Comparison of ENCODE assay signal across 15 mouse cellular contexts in the genomic region with DNA sequence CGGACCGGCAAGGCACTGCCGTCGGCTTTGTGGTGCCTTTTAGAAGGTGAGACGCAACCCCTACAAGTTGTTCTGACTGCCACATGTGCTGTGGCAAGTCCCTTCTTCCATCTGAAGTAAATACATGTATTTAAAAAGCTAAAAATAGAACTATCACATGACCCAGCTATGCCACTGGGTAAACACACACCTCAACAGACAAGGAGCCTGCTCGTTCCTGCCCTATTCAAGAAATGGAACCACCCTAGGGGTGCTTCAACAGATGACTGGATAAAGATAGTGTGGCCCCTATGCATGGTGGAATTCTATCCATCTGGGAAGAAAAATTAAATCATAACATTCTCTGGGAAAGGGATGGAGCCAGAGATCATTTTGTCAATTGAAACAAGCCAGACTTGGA. TPM values are rescaled to one million over a fixed set of nuclear protein-coding genes. Genes with fewer than 3 reads are reported as not detected.
A peak's percentile ranks its signal among the peaks of the same experiment; 100 is the strongest.
DNase-seq lines count a peak whose midpoint lies in the region; ATAC-seq and TF ChIP-seq lines count a peak whose summit lies in the region.
"Had no signal": no experiment of that assay in that cellular context is flagged by ENCODE, and none has a peak within 500 bp of the region (broad histone marks: within the 10 kb centered on the region; RNA-seq: fewer than 3 reads in every experiment).

No protein-coding gene starts in this region.

- no peaks in the 10 kb centered on the region for H3K9me3 ChIP-seq in CH12.LX (replicated peaks; ENCODE audit: low read length)
- H3K9me3 ChIP-seq in ES-Bruce4 (replicated peaks; ENCODE audit: control insufficient read depth, insufficient read depth, low read length, poor library complexity, severe bottlenecking) = no peaks in the 10 kb centered on the region
- no peaks in the 10 kb centered on the region for H3K9me3 ChIP-seq in stomach, embryonic 16.5 days (replicated peaks; ENCODE audit: control insufficient read depth, low read length)
- H3K9me3 ChIP-seq: embryonic facial prominence, embryonic 13.5 days; forebrain, embryonic 13.5 days; forebrain, embryonic 15.5 days had no signal

- TF ChIP-seq RAD21 in CH12.LX (IDR thresholded peaks at IDR 0.05; ENCODE audit: low read depth, low read length) = no peak

- H3K4me1 ChIP-seq in CH12.LX (ENCODE audit: control insufficient read depth in 1 of 2, insufficient read depth in 2 of 2) (peaks cover 17 to 41% of the 10 kb centered on the region in 2 experiments), ES-Bruce4 (ENCODE audit: control insufficient read depth, insufficient read depth, low read length) (no peaks in the 10 kb centered on the region)
- H3K4me1 ChIP-seq in stomach, embryonic 16.5 days (ENCODE audit: control insufficient read depth, insufficient read depth, low read length) = peaks cover 8% of the 10 kb centered on the region; the same call in 1 of the 2 replicates
- no peaks in the 10 kb centered on the region for H3K4me1 ChIP-seq in cerebellum, adult 2 months (ENCODE audit: control insufficient read depth, insufficient read depth, low read length)

- dilution Hi-C loops in CH12.LX (cut with MboI; ENCODE audit: extremely low pct_ligation_motif_present, extremely low pct_unique_long_range_greater_than_20kb, low sequenced_read_pairs) = no loop called here

- H3K27ac ChIP-seq in CH12.LX (ENCODE audit: insufficient read depth, low read depth) = no peak overlapping the region
- no peak overlapping the region for H3K27ac ChIP-seq in ES-Bruce4 (ENCODE audit: insufficient read depth, low read length)
- H3K27ac ChIP-seq in stomach, embryonic 16.5 days (ENCODE audit: low read length) = peak overlapping the region; percentile 55
- no peak overlapping the region for H3K27ac ChIP-seq in cerebellum, adult 2 months (ENCODE audit: insufficient read depth, low read length)
- H3K27ac ChIP-seq: embryonic facial prominence, embryonic 13.5 days; forebrain, embryonic 13.5 days; forebrain, embryonic 15.5 days had no signal

- in situ Hi-C loops in CH12.LX (cut with MboI; ENCODE audit: low pct_ligation_motif_present, low pct_unique_long_range_greater_than_20kb, low sequenced_read_pairs) = loop anchor here (5.0 to 10.0 kb wide), 2 partner anchors 161 to 348 kb away; no protein-coding TSS in a partner anchor

- no peak overlapping the region for H3K4me2 ChIP-seq in CH12.LX (ENCODE audit: insufficient read depth, low read depth, poor library complexity, severe bottlenecking)
- H3K4me2 ChIP-seq in stomach, embryonic 16.5 days (ENCODE audit: low read depth, low read length) = no peak overlapping the region
- H3K4me2 ChIP-seq: embryonic facial prominence, embryonic 13.5 days; forebrain, embryonic 13.5 days; forebrain, embryonic 15.5 days had no signal

- H3K9ac ChIP-seq in CH12.LX (ENCODE audit: insufficient read depth, low read depth) (no peak overlapping the region), ES-Bruce4 (ENCODE audit: low read depth, poor library complexity, severe bottlenecking) (no peak overlapping the region)
- H3K9ac ChIP-seq in stomach, embryonic 16.5 days (ENCODE audit: low read length) = no peak overlapping the region
- H3K9ac ChIP-seq: embryonic facial prominence, embryonic 13.5 days; forebrain, embryonic 13.5 days; forebrain, embryonic 15.5 days; forebrain, postnatal 0 days had no signal

- H3K4me3 ChIP-seq in CH12.LX (replicated peaks in 1 of 3; ENCODE audit: low read depth in 2 of 3, low read length in 2 of 3, poor library complexity in 1 of 3) (no peak overlapping the region), ES-Bruce4 (ENCODE audit: low read depth, low read length) (no peak overlapping the region)
- no peak overlapping the region for H3K4me3 ChIP-seq in stomach, embryonic 16.5 days (replicated peaks; ENCODE audit: low read length)
- H3K4me3 ChIP-seq in cerebellum, adult 2 months (replicated peaks; ENCODE audit: insufficient read depth, low read depth, low read length) = no peak overlapping the region
- H3K4me3 ChIP-seq: embryonic facial prominence, embryonic 13.5 days; forebrain, embryonic 13.5 days; forebrain, embryonic 15.5 days had no signal

- TF ChIP-seq POLR2A in CH12.LX (IDR thresholded peaks at IDR 0.05; ENCODE audit: low read depth, low read length) = no peak
- TF ChIP-seq POLR2A in ES-Bruce4 (IDR thresholded peaks at IDR 0.05; ENCODE audit: insufficient read depth, low read length) = no peak
- no peak for TF ChIP-seq POLR2A in cerebellum, adult 2 months (IDR thresholded peaks at IDR 0.05; ENCODE audit: borderline replicate concordance, insufficient read depth, low read length)

- TF ChIP-seq EP300 in CH12.LX (IDR thresholded peaks at IDR 0.05; ENCODE audit: low read length) = no peak
- TF ChIP-seq EP300 in ES-Bruce4 (IDR thresholded peaks at IDR 0.05; ENCODE audit: insufficient read depth, low read depth, low read length) = 0 out of 2 replicates have a peak, but pooled peaks have one; percentile 0

- ATAC-seq in stomach, embryonic 16.5 days (ENCODE audit: insufficient read depth, low FRiP score) = peak; percentile 65; the same call in 1 of the 2 replicates
- ATAC-seq: forebrain, embryonic 13.5 days; forebrain, embryonic 15.5 days; forebrain, postnatal 0 days had no signal

- no peak for DNase-seq in CH12.LX (ENCODE audit: extremely low read depth)
- no peak for DNase-seq in cerebellum, adult 2 months
- DNase-seq in thymus, postnatal 25 days = no peak
- no peak for DNase-seq in kidney, postnatal 36 days
- DNase-seq: adrenal gland, adult 2 months; adrenal gland, postnatal 10 days; adrenal gland, postnatal 25 days; cerebellum, adult 11 months; cerebellum, adult 9-10 months had no signal

- H3K79me2 ChIP-seq in CH12.LX (replicated peaks; ENCODE audit: control insufficient read depth, extremely low read depth, insufficient read depth, poor library complexity, severe bottlenecking) = no peaks in the 10 kb centered on the region

- H3K36me3 ChIP-seq in CH12.LX (replicated peaks in 1 of 2; ENCODE audit: control insufficient read depth in 1 of 2, insufficient read depth in 1 of 2, low read length in 1 of 2) = no peaks in the 10 kb centered on the region
- H3K36me3 ChIP-seq in ES-Bruce4 (ENCODE audit: control insufficient read depth, insufficient read depth, low read length, poor library complexity, severe bottlenecking) = no peaks in the 10 kb centered on the region
- no peaks in the 10 kb centered on the region for H3K36me3 ChIP-seq in stomach, embryonic 16.5 days (ENCODE audit: control insufficient read depth, insufficient read depth, low read length)
- H3K36me3 ChIP-seq: embryonic facial prominence, embryonic 13.5 days; forebrain, embryonic 15.5 days had no signal

- TF ChIP-seq CTCF in CH12.LX (conservative IDR thresholded peaks at IDR 0.05 in 1 of 2, IDR thresholded peaks at IDR 0.05 in 1 of 2; ENCODE audit: low read depth in 2 of 2, low read length in 2 of 2) (no peak), ES-Bruce4 (IDR thresholded peaks at IDR 0.05; ENCODE audit: low read depth, low read length) (no peak)
- no peak for TF ChIP-seq CTCF in cerebellum, adult 2 months (IDR thresholded peaks at IDR 0.05; ENCODE audit: borderline replicate concordance, insufficient read depth, low read depth, low read length)

- WGBS in stomach, embryonic 16.5 days = 63% methylated on average over 6 of the region's 6 CpGs
- WGBS in cerebellum, adult 2 months = 98% methylated on average over 6 of the region's 6 CpGs

- H3K27me3 ChIP-seq in CH12.LX (replicated peaks) = peaks cover 6% of the 10 kb centered on the region
- no peaks in the 10 kb centered on the region for H3K27me3 ChIP-seq in ES-Bruce4 (ENCODE audit: control insufficient read depth, insufficient read depth, low read length, poor library complexity, severe bottlenecking)
- no peaks in the 10 kb centered on the region for H3K27me3 ChIP-seq in stomach, embryonic 16.5 days (ENCODE audit: control insufficient read depth, insufficient read depth, low read length)
- no peaks in the 10 kb centered on the region for H3K27me3 ChIP-seq in cerebellum, adult 2 months (ENCODE audit: control insufficient read depth, insufficient read depth, low read length)
- H3K27me3 ChIP-seq: embryonic facial prominence, embryonic 13.5 days; forebrain, embryonic 15.5 days had no signal

TF ChIP-seq in CH12.LX, 34 proteins besides CTCF, POLR2A, EP300 and RAD21:
- TF ChIP-seq MEF2A (IDR thresholded peaks at IDR 0.05; ENCODE audit: borderline replicate concordance, low read depth, low read length) (peak; percentile 41), RCOR1 (conservative IDR thresholded peaks at IDR 0.05; ENCODE audit: low read depth, low read length) (no peak)

RNA-seq across cellular contexts. Expression of a gene that starts 14.5 kb away (rescaled TPM):
- total RNA-seq in CH12.LX (2012; rRNA removed) (0.29 and 0.93 TPM in 2 replicates), CH12.LX (2014; rRNA removed) (0.81 and 0.90 TPM in 2 replicates)
- polyA plus RNA-seq in CH12.LX (2012; ENCODE audit: insufficient read length, low read depth) (0.71 and 1.0 TPM in 2 replicates), ES-Bruce4 (2011; ENCODE audit: insufficient read depth, insufficient read length, low read depth, missing spikeins) (1.1 and 1.3 TPM in 2 replicates)
- 0.16 and 0.22 TPM in 2 replicates for polyA plus RNA-seq in stomach, embryonic 16.5 days (2015; fragmentation: Nextera tagmentation; extraction: Ambion mirVana)
- 0.28 and 0.30 TPM in 2 replicates for polyA plus RNA-seq in cerebellum, adult 2 months (2012; rRNA removed)
- total RNA-seq: adrenal gland, adult 2 months had no signal

RNA-seq across cellular contexts. Expression of a gene that starts 19.0 kb away (rescaled TPM):
- total RNA-seq in CH12.LX (2012; rRNA removed) (22.4 and 26.4 TPM in 2 replicates), CH12.LX (2014; rRNA removed) (49.5 and 52.7 TPM in 2 replicates)
- polyA plus RNA-seq in CH12.LX (2012; ENCODE audit: insufficient read length, low read depth) (27.9 and 28.9 TPM in 2 replicates), ES-Bruce4 (2011; ENCODE audit: insufficient read depth, insufficient read length, low read depth, missing spikeins) (43.6 and 49.3 TPM in 2 replicates)
- 74.5 and 76.2 TPM in 2 replicates for polyA plus RNA-seq in stomach, embryonic 16.5 days (2015; fragmentation: Nextera tagmentation; extraction: Ambion mirVana)
- 0.08 and 0.32 TPM in 2 replicates for polyA plus RNA-seq in cerebellum, adult 2 months (2012; rRNA removed)

Comparison
In these comparisons a context has a peak if more than half of its experiments do, and no peak if none do; other contexts are left out.
1. RNA of a gene that starts 19.0 kb away (polyA plus RNA-seq): 74.5 to 76.2 TPM in stomach, embryonic 16.5 days, 43.6 to 49.3 TPM in ES-Bruce4 and 27.9 to 28.9 TPM in CH12.LX; 0.08 to 0.32 TPM in cerebellum, adult 2 months; every median in the first group is over 10 times any median in the second.